Mouse (Mus musculus) thymus, adult 2 months (tissue): ENCODE data around the gene Lingo2.

Experiments used
- CTCF ChIP-seq: fragments of 200-500 bp; IDR thresholded peaks from 2 replicates; pipeline ENCODE4 v1.5.1; 2012; ENCODE audit warnings: mild to moderate bottlenecking, control low read depth, low read length, moderate library complexity, borderline replicate concordance; ENCODE audit not compliant: control insufficient read depth, poor library complexity, insufficient read depth; ENCODE audit errors: extremely low read depth
- POLR2A ChIP-seq: fragments of 200-500 bp; IDR thresholded peaks from 2 replicates; pipeline ENCODE4 v1.6.1; 2012; ENCODE audit warnings: mild to moderate bottlenecking, low read length, control low read depth, moderate library complexity; ENCODE audit not compliant: control insufficient read depth, poor library complexity, insufficient read depth; ENCODE audit errors: extremely low read depth

- TF ChIP-seq CTCF: no peak
- no peak for TF ChIP-seq POLR2A
These were observed 1247.4 kb downstream of the Lingo2 start for GRCm38 (mm10) chr4:35704126-35704525.
